Mouse (Mus musculus) liver, adult 2 months (tissue): Measurements from ENCODE around the gene Znrf2.

Experiments
- CTCF ChIP-seq: fragments of 200-500 bp; IDR thresholded peaks from 2 replicates; pipeline ENCODE4 v1.5.1; 2011; ENCODE audit warnings: low read depth, low read length, control low read depth
- POLR2A ChIP-seq: fragments of 200-500 bp; IDR thresholded peaks from 2 replicates; pipeline ENCODE4 v1.6.1; 2011; ENCODE audit warnings: low read length, control low read depth; ENCODE audit not compliant: insufficient read depth; ENCODE audit errors: extremely low read depth

- TF ChIP-seq CTCF = no peak
- TF ChIP-seq POLR2A = no peak
Measured at GRCm38 (mm10) chr6:54842041-54842440, 25.3 kb downstream of the Znrf2 start.
